Mouse (Mus musculus) olfactory bulb, adult 2 months (tissue): ENCODE results near the gene Gapdh. TPM values are rescaled to one million over a fixed set of nuclear protein-coding genes. Genes with fewer than 3 reads are reported as not detected.

Experiments
- H3K27ac ChIP-seq: fragments of 200-500 bp; 2 replicates; pipeline ENCODE4 v1.5.1; 2012; ENCODE audit warnings: low read depth, low read length; ENCODE audit not compliant: insufficient read depth
- H3K4me1 ChIP-seq: fragments of 200-500 bp; 2 replicates; pipeline ENCODE4 v1.6.1; 2012; ENCODE audit warnings: low read length; ENCODE audit not compliant: control insufficient read depth, insufficient read depth
- H3K4me3 ChIP-seq: fragments of 200-500 bp; 2 replicates; pipeline ENCODE4 v1.5.1; 2012; ENCODE audit warnings: mild to moderate bottlenecking, low read depth, low read length, moderate library complexity; ENCODE audit not compliant: insufficient read depth
- CTCF ChIP-seq: fragments of 200-500 bp; IDR thresholded peaks from 2 replicates; pipeline ENCODE4 v1.5.1; 2012; ENCODE audit warnings: low read depth, mild to moderate bottlenecking, low read length, moderate library complexity; ENCODE audit not compliant: insufficient read depth
- POLR2A ChIP-seq: fragments of 200-500 bp; IDR thresholded peaks from 2 replicates; pipeline ENCODE4 v1.6.1; 2012; ENCODE audit warnings: mild to moderate bottlenecking, low read depth, low read length, moderate library complexity; ENCODE audit not compliant: insufficient read depth
- WGBS: fragments of 180-500 bp; shearing (Covaris S2); methylation state at CpG from one replicate; pipeline ENCODE4 v1.1.7; 2018; 5-methylcytosine and 5-hydroxymethylcytosine counted together
- polyA plus RNA-seq: library from polyadenylated mRNA; stranded (reverse); fragments of >200 nt; gene quantifications from 2 replicates; pipeline ENCODE4 v1.2.4, GENCODE M21; 2012; ENCODE audit warnings: low replicate concordance; ENCODE audit not compliant: missing spikeins, insufficient read depth, insufficient read length

The Gapdh gene
- polyA plus RNA-seq, 1 experiment = not detected

- TF ChIP-seq POLR2A (peak; percentile 87), CTCF (0 out of 2 replicates have a peak, but pooled peaks have one; percentile 4)
- Histone ChIP-seq H3K4me1 (peaks cover 36% of the 10 kb centered on the region), H3K4me3 (peak within 1 kb of the TSS; percentile 70), H3K27ac (peak within 1 kb of the TSS; percentile 79)
- WGBS = 0% methylated on average over 16 of the region's 16 CpGs
Measured at GRCm38 (mm10) chr6:125145001-125145400, 21.3 kb downstream of the Gapdh start, which contains the start of gene Iffo1. TSS of gene Iffo1 (plus strand) at chr6:125145241.

GRCm38 (mm10) chr6:125143904-125144303, 22.4 kb downstream of the Gapdh start:
- no peak for TF ChIP-seq POLR2A
- no peak for TF ChIP-seq CTCF
- no peak overlapping the region for H3K4me3 ChIP-seq
- WGBS = 86% methylated on average over 9 of the region's 9 CpGs
- peaks cover 26% of the 10 kb centered on the region for H3K4me1 ChIP-seq
- no peak overlapping the region for H3K27ac ChIP-seq

DNA sequence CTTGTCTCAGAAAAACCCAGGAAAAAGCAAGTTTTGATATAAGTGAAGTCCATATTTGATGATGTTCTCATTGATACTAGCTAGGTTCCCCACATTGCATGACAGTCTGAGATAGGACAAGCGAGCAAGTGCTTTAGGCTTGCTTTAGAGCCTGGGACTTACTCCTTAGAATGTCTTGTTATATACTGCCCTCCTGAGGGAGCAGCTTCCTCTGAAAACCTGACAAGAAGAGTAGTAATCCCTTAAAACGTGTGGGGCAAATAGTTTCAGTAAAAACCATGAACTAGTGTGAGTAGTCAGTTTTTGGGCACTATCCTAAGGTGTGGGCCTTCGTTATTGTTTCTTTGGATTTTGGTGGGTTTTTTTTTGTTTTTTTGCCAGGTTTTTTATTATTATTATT, 23.1 kb downstream of the Gapdh start:
- 73% methylated on average over 3 of the region's 3 CpGs for WGBS
- TF ChIP-seq CTCF = no peak
- Histone ChIP-seq H3K4me1 (peaks cover 18% of the 10 kb centered on the region), H3K27ac (no peak overlapping the region), H3K4me3 (no peak overlapping the region)

- 92% methylated on average over 8 of the region's 8 CpGs for WGBS
- no peak for TF ChIP-seq POLR2A
- no peak for TF ChIP-seq CTCF
- H3K4me1 ChIP-seq = peaks cover 16% of the 10 kb centered on the region
Measured at GRCm38 (mm10) chr6:125142436-125142835, 23.8 kb downstream of the Gapdh start.

GRCm38 (mm10) chr6:125139747-125140146, 26.5 kb downstream of the Gapdh start:
- WGBS = 92% methylated on average over 7 of the region's 7 CpGs

More at GRCm38 (mm10) chr6:125142436-125142835, 23.8 kb downstream of the Gapdh start:
- no peak overlapping the region for H3K27ac ChIP-seq
- H3K4me3 ChIP-seq = no peak overlapping the region

GRCm38 (mm10) chr6:125137002-125137671, 29.1 kb downstream of the Gapdh start:
- TF ChIP-seq POLR2A (no peak), CTCF (no peak)
- H3K4me3 ChIP-seq = no peak overlapping the region
- 82% methylated on average over 19 of the region's 19 CpGs for WGBS
- peaks cover 7% of the 10 kb centered on the region; the same call in 1 of the 2 replicates for H3K4me1 ChIP-seq
- H3K27ac ChIP-seq = no peak overlapping the region

More at GRCm38 (mm10) chr6:125139747-125140146, 26.5 kb downstream of the Gapdh start:
- Histone ChIP-seq H3K4me1 (peaks cover 4% of the 10 kb centered on the region; the same call in 1 of the 2 replicates), H3K4me3 (no peak overlapping the region), H3K27ac (no peak overlapping the region)
- TF ChIP-seq CTCF = no peak
- no peak for TF ChIP-seq POLR2A

GRCm38 (mm10) chr6:125132470-125132869, 33.8 kb downstream of the Gapdh start:
- peak overlapping the region; percentile 75 for H3K4me3 ChIP-seq
- peaks cover 5% of the 10 kb centered on the region; the same call in 1 of the 2 replicates for H3K4me1 ChIP-seq
- TF ChIP-seq POLR2A = no peak
- no peak for TF ChIP-seq CTCF
- no peak overlapping the region for H3K27ac ChIP-seq
- 7% methylated on average over 11 of the region's 11 CpGs for WGBS

GRCm38 (mm10) chr6:125131302-125132156, 34.7 kb downstream of the Gapdh start, which contains the start of gene Nop2:
TSS of gene Nop2 (plus strand) at chr6:125131909.
- Histone ChIP-seq H3K4me1 (0 out of 2 replicates have a peak, but pooled peaks cover 4% of the 10 kb centered on the region), H3K4me3 (peak within 1 kb of the TSS; percentile 75), H3K27ac (no peak within 1 kb of the TSS; the same call in 1 of the 2 replicates)
- peak; percentile 91 for TF ChIP-seq POLR2A
- TF ChIP-seq CTCF = no peak
- under 1% methylated on average over 66 of the region's 66 CpGs for WGBS
